Mouse (Mus musculus) neural tube, embryonic 11.5 days (tissue): ENCODE measurements at regions not wholly inside any gene's neighbourhood (a gene's known extent, or its start where the extent isn't known, plus 50 kb on each side); places are given as distances from the start of the nearest gene placed in this dataset.

Source experiments
- ATAC-seq: fragments of 200-750 bp; cut with Nextera tagmentation; 2 replicates; pipeline ENCODE4 v1.8.0; 2017; ENCODE audit warnings: moderate number of reproducible peaks, mild to moderate bottlenecking, moderate TSS enrichment, moderate library complexity; ENCODE audit not compliant: insufficient read depth, low FRiP score, low TSS enrichment
- DNase-seq: peaks from one replicate; pipeline ENCODE4 v3.0.0-alpha.2; 2015; ENCODE audit warnings: low spot score
- H3K27ac ChIP-seq: fragments of 300-500 bp; sonication (generic); 2 replicates; pipeline ENCODE4 v1.5.1; 2014; ENCODE audit warnings: low read depth, mild to moderate bottlenecking, low read length
- H3K27me3 ChIP-seq: fragments of 300-500 bp; sonication (generic); 2 replicates; pipeline ENCODE4 v1.6.1; 2014; ENCODE audit warnings: mild to moderate bottlenecking, low read length, mixed read lengths; ENCODE audit not compliant: control insufficient read depth, insufficient read depth
- H3K36me3 ChIP-seq: fragments of 300-500 bp; sonication (generic); 2 replicates; pipeline ENCODE4 v1.6.1; 2014; ENCODE audit warnings: mild to moderate bottlenecking, low read length, moderate library complexity, mixed read lengths; ENCODE audit not compliant: control insufficient read depth, insufficient read depth
- H3K4me1 ChIP-seq: fragments of 300-500 bp; sonication (generic); 2 replicates; pipeline ENCODE4 v1.6.1; 2014; ENCODE audit warnings: low read length, mixed read lengths; ENCODE audit not compliant: control insufficient read depth, insufficient read depth
- H3K4me2 ChIP-seq: fragments of 300-500 bp; sonication (generic); 2 replicates; pipeline ENCODE4 v1.6.1; 2014; ENCODE audit warnings: low read depth, mild to moderate bottlenecking, moderate library complexity
- H3K4me3 ChIP-seq: fragments of 300-500 bp; sonication (generic); 2 replicates; pipeline ENCODE4 v1.5.1; 2014; ENCODE audit warnings: low read depth, low read length
- H3K9ac ChIP-seq: fragments of 300-500 bp; sonication (generic); 2 replicates; pipeline ENCODE4 v1.6.1; 2014; ENCODE audit warnings: mild to moderate bottlenecking, low read length
- H3K9me3 ChIP-seq: fragments of 300-500 bp; sonication (generic); 2 replicates; pipeline ENCODE4 v1.6.1; 2016; ENCODE audit warnings: low read length; ENCODE audit not compliant: control insufficient read depth
- WGBS: fragments of 180-500 bp; shearing (Covaris S2); extraction: QIAGEN DNeasy Blood & Tissue Kit; methylation state at CpG from one replicate; pipeline ENCODE4 v1.1.7; 2014; 5-methylcytosine and 5-hydroxymethylcytosine counted together

DNA sequence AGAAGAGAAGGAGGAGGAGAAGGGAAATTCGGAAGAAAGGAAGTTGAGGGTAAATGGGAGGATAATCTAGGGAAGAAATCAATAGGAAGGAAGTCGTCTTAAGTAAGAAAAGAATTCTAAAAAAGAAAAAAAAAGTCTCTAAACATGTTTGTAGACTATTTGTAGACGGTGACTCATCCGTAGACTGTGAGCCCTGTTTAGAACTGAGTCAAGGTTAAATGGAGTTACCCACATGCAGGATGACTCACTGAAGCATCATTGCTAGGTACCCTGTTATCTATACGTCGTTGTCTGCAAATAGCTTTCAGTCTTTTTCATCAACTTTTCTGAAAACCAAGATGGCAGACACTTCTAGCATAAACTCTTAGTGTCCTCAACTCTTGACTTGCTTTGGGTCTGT lies 155.0 kb downstream of the Dhx15 start:
- H3K9ac ChIP-seq = no peak overlapping the region
- no peaks in the 10 kb centered on the region for H3K27me3 ChIP-seq
- ATAC-seq = no peak
- no peak overlapping the region for H3K27ac ChIP-seq
- WGBS = 90% methylated on average over 6 of the region's 6 CpGs
- H3K4me1 ChIP-seq = no peaks in the 10 kb centered on the region
- no peaks in the 10 kb centered on the region for H3K9me3 ChIP-seq
- no peak overlapping the region for H3K4me2 ChIP-seq
- no peak overlapping the region for H3K4me3 ChIP-seq
- H3K36me3 ChIP-seq = no peaks in the 10 kb centered on the region
- DNase-seq = no peak

DNA sequence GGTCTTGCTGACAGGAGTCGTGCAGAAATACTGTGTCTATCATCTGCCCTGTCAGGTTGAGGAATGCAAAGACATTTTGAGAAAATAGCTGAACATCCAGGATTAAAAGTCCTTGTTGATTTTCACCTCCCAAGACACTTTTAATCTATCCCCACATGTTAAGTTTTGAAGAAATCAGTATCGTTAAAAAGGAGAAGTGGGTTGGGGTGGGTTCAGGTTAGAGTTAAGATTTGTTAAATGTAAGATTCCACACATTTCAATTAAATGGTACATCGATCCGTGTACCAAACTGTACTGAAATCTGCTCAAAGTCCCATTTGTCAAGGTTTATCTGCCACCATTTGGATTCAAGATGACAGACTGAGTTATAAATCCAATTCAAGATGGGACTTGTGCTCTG lies 162.8 kb downstream of the Dhx15 start:
- DNase-seq = no peak
- Histone ChIP-seq H3K4me1 (no peaks in the 10 kb centered on the region), H3K4me2 (no peak overlapping the region), H3K27ac (no peak overlapping the region), H3K4me3 (no peak overlapping the region), H3K27me3 (no peaks in the 10 kb centered on the region), H3K9ac (no peak overlapping the region), H3K36me3 (no peaks in the 10 kb centered on the region), H3K9me3 (no peaks in the 10 kb centered on the region)
- no peak for ATAC-seq
- WGBS = 90% methylated on average over 4 of the region's 4 CpGs

DNA sequence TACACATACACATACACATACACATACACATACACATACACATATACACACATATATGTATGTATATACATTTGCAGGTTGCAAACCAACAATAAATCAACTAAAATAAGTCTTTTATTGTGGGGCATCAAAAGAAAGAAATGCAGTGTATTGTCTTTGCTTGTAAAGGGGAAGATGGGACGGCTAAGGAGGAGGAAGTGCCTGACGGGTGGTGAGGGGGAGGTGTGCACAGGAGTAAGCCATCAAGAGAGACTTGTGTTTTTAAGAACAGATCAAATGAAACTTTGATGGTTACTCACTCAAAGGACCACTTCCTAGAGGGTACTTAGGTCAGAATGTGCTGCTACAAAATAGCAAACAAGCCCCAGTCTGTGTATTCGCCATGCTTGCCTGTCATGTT lies 164.2 kb downstream of the Dhx15 start:
- Histone ChIP-seq H3K9me3 (no peaks in the 10 kb centered on the region), H3K36me3 (no peaks in the 10 kb centered on the region), H3K27ac (no peak overlapping the region), H3K4me2 (no peak overlapping the region), H3K27me3 (no peaks in the 10 kb centered on the region), H3K9ac (no peak overlapping the region), H3K4me1 (no peaks in the 10 kb centered on the region), H3K4me3 (no peak overlapping the region)
- no peak for ATAC-seq
- WGBS = 77% methylated on average over 3 of the region's 3 CpGs
- DNase-seq = no peak

DNA sequence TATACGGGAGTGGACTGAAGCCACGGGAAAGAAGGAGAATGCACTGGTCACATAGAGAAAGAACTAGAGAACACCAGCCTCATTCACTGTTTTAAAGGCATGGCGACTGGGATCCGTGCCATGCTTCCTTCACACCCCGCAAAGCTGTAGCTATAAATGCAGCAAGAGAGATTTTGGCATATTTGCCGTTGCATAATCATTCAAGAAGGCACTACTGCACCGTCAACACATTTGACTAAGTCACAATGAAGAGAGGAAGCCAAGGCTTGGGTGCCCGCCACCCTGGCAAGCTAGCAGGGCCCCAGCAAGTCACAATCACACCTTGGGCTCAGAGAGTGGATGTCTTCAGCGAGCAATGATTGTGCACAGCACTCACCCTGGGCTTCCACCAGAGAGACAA lies 167.1 kb downstream of the Dhx15 start:
- H3K27ac ChIP-seq = no peak overlapping the region
- no peaks in the 10 kb centered on the region for H3K27me3 ChIP-seq
- DNase-seq = no peak
- H3K9ac ChIP-seq = no peak overlapping the region
- H3K9me3 ChIP-seq = no peaks in the 10 kb centered on the region
- 90% methylated on average over 9 of the region's 9 CpGs for WGBS
- H3K4me3 ChIP-seq = no peak overlapping the region
- H3K36me3 ChIP-seq = no peaks in the 10 kb centered on the region
- H3K4me2 ChIP-seq = no peak overlapping the region
- ATAC-seq = no peak
- H3K4me1 ChIP-seq = no peaks in the 10 kb centered on the region

DNA sequence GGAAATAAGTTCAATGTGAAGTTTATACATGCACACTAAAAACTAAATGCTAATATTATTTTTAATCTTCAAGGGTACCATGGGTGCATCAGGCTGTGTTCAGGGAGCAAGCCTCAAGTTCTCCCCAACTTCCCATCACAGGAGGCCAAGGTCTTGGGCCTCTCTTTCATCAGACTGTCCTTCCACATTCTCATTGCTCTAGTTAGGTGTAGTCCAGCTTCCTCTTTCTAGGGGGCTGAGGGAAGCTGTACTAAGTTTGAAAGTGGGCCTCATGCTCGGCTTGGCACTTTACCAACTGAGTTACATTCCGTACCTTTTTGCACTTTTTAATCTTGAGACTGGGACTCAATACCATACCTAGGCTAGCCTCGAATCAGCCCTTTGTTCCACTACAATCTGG lies 173.3 kb downstream of the Dhx15 start:
- no peak overlapping the region for H3K4me2 ChIP-seq
- no peak overlapping the region for H3K4me3 ChIP-seq
- no peaks in the 10 kb centered on the region for H3K4me1 ChIP-seq
- H3K9me3 ChIP-seq = no peaks in the 10 kb centered on the region
- no peak overlapping the region for H3K27ac ChIP-seq
- H3K27me3 ChIP-seq = no peaks in the 10 kb centered on the region
- H3K36me3 ChIP-seq = no peaks in the 10 kb centered on the region
- ATAC-seq = no peak
- WGBS = 88% methylated on average over 3 of the region's 3 CpGs
- H3K9ac ChIP-seq = no peak overlapping the region
- DNase-seq = no peak

DNA sequence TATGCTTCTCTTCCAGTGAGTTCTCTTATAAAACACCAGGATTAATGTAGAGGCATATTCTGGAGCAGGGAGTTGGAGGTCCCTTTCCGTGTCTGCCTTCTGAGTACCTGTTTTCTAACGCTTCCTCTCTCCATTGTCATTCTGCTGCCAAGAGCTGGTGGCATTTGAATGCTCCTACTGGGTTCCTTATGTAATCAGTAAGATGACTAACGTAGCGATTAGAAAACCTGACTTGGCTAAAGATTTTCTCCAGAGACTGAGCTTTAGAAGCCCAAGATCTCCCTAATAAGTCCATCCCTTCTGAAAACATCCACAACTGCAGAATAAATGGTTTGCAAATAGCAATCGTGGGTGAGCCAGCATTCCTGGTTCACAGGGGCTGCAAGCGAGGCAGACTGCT lies 174.5 kb downstream of the Dhx15 start:
- H3K27me3 ChIP-seq = no peaks in the 10 kb centered on the region
- no peak overlapping the region for H3K4me3 ChIP-seq
- no peaks in the 10 kb centered on the region for H3K9me3 ChIP-seq
- H3K4me2 ChIP-seq = no peak overlapping the region
- H3K27ac ChIP-seq = no peak overlapping the region
- DNase-seq (no peak), ATAC-seq (no peak)
- H3K4me1 ChIP-seq = no peaks in the 10 kb centered on the region
- no peaks in the 10 kb centered on the region for H3K36me3 ChIP-seq
- H3K9ac ChIP-seq = no peak overlapping the region
- WGBS = 55% methylated on average over 6 of the region's 6 CpGs

DNA sequence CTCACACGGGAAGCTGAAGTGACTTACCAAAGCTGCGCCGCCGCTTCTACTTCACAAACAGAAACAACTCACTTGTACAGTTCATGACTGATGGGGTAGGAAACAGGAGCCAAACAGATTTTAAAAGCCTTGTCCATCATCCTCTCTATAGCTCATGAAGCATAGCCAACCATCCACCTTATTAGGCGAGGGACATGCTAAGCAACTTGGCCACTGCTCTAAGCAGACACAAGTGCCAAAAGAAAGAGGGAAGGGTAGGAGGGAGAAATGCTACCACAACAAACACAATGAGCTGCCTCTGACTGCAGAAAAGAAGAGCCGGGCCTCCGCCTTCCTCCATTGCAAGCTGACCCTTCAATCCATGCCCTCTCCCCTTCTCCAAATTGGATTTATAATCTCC lies 179.9 kb downstream of the Dhx15 start:
- no peak overlapping the region for H3K4me3 ChIP-seq
- H3K9me3 ChIP-seq = no peaks in the 10 kb centered on the region
- no peak overlapping the region for H3K27ac ChIP-seq
- no peak overlapping the region for H3K9ac ChIP-seq
- DNase-seq = no peak
- no peaks in the 10 kb centered on the region for H3K4me1 ChIP-seq
- 95% methylated on average over 7 of the region's 7 CpGs for WGBS
- no peak overlapping the region for H3K4me2 ChIP-seq
- H3K36me3 ChIP-seq = no peaks in the 10 kb centered on the region
- ATAC-seq = no peak
- H3K27me3 ChIP-seq = no peaks in the 10 kb centered on the region

DNA sequence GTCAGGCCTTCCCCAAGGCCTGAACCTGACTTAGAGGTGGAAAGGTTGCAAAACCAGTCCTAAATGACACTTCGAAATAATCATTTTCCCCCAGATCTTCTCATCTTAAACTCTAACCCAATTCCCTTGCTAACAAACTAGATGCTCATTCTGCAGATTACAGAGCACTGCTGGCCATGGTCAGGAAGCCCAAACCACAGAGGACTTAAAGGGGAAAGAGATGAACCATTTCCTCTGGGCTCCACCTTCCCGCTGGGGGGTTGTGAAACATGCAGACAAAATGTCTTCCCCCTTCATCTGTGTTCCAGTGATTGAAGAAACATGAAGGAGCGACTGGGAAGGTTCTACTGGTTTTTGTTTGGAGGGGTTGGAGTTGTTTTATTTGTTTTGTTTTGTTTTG lies 181.4 kb downstream of the Dhx15 start:
- H3K9ac ChIP-seq = no peak overlapping the region
- H3K27me3 ChIP-seq = no peaks in the 10 kb centered on the region
- DNase-seq (no peak), ATAC-seq (no peak)
- WGBS = 91% methylated on average over 3 of the region's 3 CpGs
- no peak overlapping the region for H3K4me2 ChIP-seq
- no peaks in the 10 kb centered on the region for H3K4me1 ChIP-seq
- no peak overlapping the region for H3K27ac ChIP-seq
- no peaks in the 10 kb centered on the region for H3K36me3 ChIP-seq
- no peaks in the 10 kb centered on the region for H3K9me3 ChIP-seq
- H3K4me3 ChIP-seq = no peak overlapping the region

DNA sequence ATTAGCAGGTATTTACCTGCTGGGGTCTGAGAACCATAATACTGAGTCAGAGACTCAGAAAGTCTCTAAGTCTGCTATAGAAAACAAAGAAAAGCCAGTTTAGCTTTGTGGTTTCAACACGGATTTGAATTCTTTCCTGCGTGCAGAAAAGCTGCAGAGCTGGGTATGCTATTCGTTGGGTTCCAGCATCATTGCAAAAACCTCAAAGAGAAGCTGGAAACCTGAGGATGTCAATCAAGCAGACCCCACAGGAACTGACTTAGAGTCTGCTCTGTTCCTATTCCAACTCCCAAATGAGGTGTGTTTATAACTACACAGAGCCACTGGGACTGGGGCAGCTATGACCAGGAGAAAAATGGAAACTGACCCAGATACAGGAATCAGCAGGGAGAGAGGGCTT lies 183.5 kb downstream of the Dhx15 start:
- H3K4me1 ChIP-seq = no peaks in the 10 kb centered on the region
- no peaks in the 10 kb centered on the region for H3K9me3 ChIP-seq
- ATAC-seq (no peak), DNase-seq (no peak)
- H3K36me3 ChIP-seq = no peaks in the 10 kb centered on the region
- H3K4me3 ChIP-seq = no peak overlapping the region
- no peak overlapping the region for H3K27ac ChIP-seq
- H3K4me2 ChIP-seq = no peak overlapping the region
- H3K27me3 ChIP-seq = no peaks in the 10 kb centered on the region
- WGBS = 85% methylated on average over 3 of the region's 3 CpGs
- no peak overlapping the region for H3K9ac ChIP-seq
